Mouse (Mus musculus): ENCODE results near the gene Clec10a. TPM values are rescaled to one million over a fixed set of nuclear protein-coding genes. Genes with fewer than 3 reads are reported as not detected.
"Not testable (repeated sequence)": the region's sequence is repeated elsewhere in the genome, so short reads cannot be mapped to it uniquely, and the experiment has no call there.

The Clec10a gene
- polyA plus RNA-seq, 1 experiment from 2014 or later = 0.44 TPM

GRCm38 (mm10) chr11:70151072-70151471 lies 4.9 kb upstream of the Clec10a start:
- Histone ChIP-seq H3K9me3 (ENCODE audit: control insufficient read depth, low read length) (no peaks in the 10 kb centered on the region), H3K9ac (ENCODE audit: low read length) (no peak overlapping the region), H3K27me3 (ENCODE audit: control insufficient read depth, insufficient read depth, low read length) (no peaks in the 10 kb centered on the region), H3K36me3 (ENCODE audit: control insufficient read depth, insufficient read depth, low read length) (no peaks in the 10 kb centered on the region), H3K27ac (ENCODE audit: low read depth, low read length) (no peak overlapping the region), H3K4me3 (ENCODE audit: low read depth, low read length) (no peak overlapping the region), H3K4me2 (ENCODE audit: low read depth, low read length, severe bottlenecking) (no peak overlapping the region), H3K4me1 (replicated peaks; ENCODE audit: control insufficient read depth, insufficient read depth, low read length) (no peaks in the 10 kb centered on the region)
- ATAC-seq (replicated peaks; ENCODE audit: low FRiP score) = no peak
- 67% methylated on average over 3 of the region's 3 CpGs for WGBS
- no peak for DNase-seq (ENCODE audit: low spot score)

- DNase-seq (ENCODE audit: low spot score) (no peak), ATAC-seq (replicated peaks; ENCODE audit: low FRiP score) (no peak)
- Histone ChIP-seq H3K9me3 (ENCODE audit: control insufficient read depth, low read length) (no peaks in the 10 kb centered on the region), H3K27ac (ENCODE audit: low read depth, low read length) (no peak overlapping the region), H3K27me3 (ENCODE audit: control insufficient read depth, insufficient read depth, low read length) (no peaks in the 10 kb centered on the region), H3K4me1 (replicated peaks; ENCODE audit: control insufficient read depth, insufficient read depth, low read length) (no peaks in the 10 kb centered on the region), H3K4me3 (ENCODE audit: low read depth, low read length) (no peak overlapping the region), H3K4me2 (ENCODE audit: low read depth, low read length, severe bottlenecking) (no peak overlapping the region), H3K36me3 (ENCODE audit: control insufficient read depth, insufficient read depth, low read length) (no peaks in the 10 kb centered on the region), H3K9ac (ENCODE audit: low read length) (no peak overlapping the region)
- WGBS = 71% methylated on average over 3 of the region's 3 CpGs
These were observed 6.3 kb downstream of the Clec10a start for GRCm38 (mm10) chr11:70162336-70162735.

GRCm38 (mm10) chr11:70165972-70166921 lies 10.2 kb downstream of the Clec10a start:
- Histone ChIP-seq H3K4me1 (replicated peaks; ENCODE audit: control insufficient read depth, insufficient read depth, low read length) (no peaks in the 10 kb centered on the region), H3K4me3 (ENCODE audit: low read depth, low read length) (no peak overlapping the region), H3K36me3 (ENCODE audit: control insufficient read depth, insufficient read depth, low read length) (no peaks in the 10 kb centered on the region), H3K9ac (ENCODE audit: low read length) (no peak overlapping the region), H3K27me3 (ENCODE audit: control insufficient read depth, insufficient read depth, low read length) (no peaks in the 10 kb centered on the region), H3K27ac (ENCODE audit: low read depth, low read length) (no peak overlapping the region), H3K4me2 (ENCODE audit: low read depth, low read length, severe bottlenecking) (no peak overlapping the region), H3K9me3 (ENCODE audit: control insufficient read depth, low read length) (no peaks in the 10 kb centered on the region)
- DNase-seq (ENCODE audit: low spot score) (no peak), ATAC-seq (replicated peaks; ENCODE audit: low FRiP score) (no peak)
- 71% methylated on average over 16 of the region's 16 CpGs for WGBS

- H3K4me3 ChIP-seq (ENCODE audit: low read depth, low read length) = no peak overlapping the region
- H3K4me2 ChIP-seq (ENCODE audit: low read depth, low read length, severe bottlenecking) = no peak overlapping the region
- H3K36me3 ChIP-seq (ENCODE audit: control insufficient read depth, insufficient read depth, low read length) = no peaks in the 10 kb centered on the region
- no peaks in the 10 kb centered on the region for H3K4me1 ChIP-seq (replicated peaks; ENCODE audit: control insufficient read depth, insufficient read depth, low read length)
- no peak overlapping the region for H3K9ac ChIP-seq (ENCODE audit: low read length)
- no peaks in the 10 kb centered on the region for H3K9me3 ChIP-seq (ENCODE audit: control insufficient read depth, low read length)
- H3K27me3 ChIP-seq (ENCODE audit: control insufficient read depth, insufficient read depth, low read length) = no peaks in the 10 kb centered on the region
- ATAC-seq (replicated peaks; ENCODE audit: low FRiP score) (no peak), DNase-seq (ENCODE audit: low spot score) (no peak)
- no peak overlapping the region for H3K27ac ChIP-seq (ENCODE audit: low read depth, low read length)
- 65% methylated on average over 7 of the region's 7 CpGs for WGBS
These were observed 12.1 kb downstream of the Clec10a start for GRCm38 (mm10) chr11:70168136-70168535.

GRCm38 (mm10) chr11:70169471-70169870 lies 13.5 kb downstream of the Clec10a start:
- DNase-seq (ENCODE audit: low spot score); H3K36me3 ChIP-seq (ENCODE audit: control insufficient read depth, insufficient read depth, low read length); ATAC-seq (replicated peaks; ENCODE audit: low FRiP score); H3K9me3 ChIP-seq (ENCODE audit: control insufficient read depth, low read length); H3K27me3 ChIP-seq (ENCODE audit: control insufficient read depth, insufficient read depth, low read length); H3K4me2 ChIP-seq (ENCODE audit: low read depth, low read length, severe bottlenecking); H3K4me3 ChIP-seq (ENCODE audit: low read depth, low read length); H3K4me1 ChIP-seq (replicated peaks; ENCODE audit: control insufficient read depth, insufficient read depth, low read length); H3K9ac ChIP-seq (ENCODE audit: low read length); H3K27ac ChIP-seq (ENCODE audit: low read depth, low read length): not testable (repeated sequence)
- WGBS = 93% methylated on average over 7 of the region's 7 CpGs

GRCm38 (mm10) chr11:70170291-70170690 lies 14.3 kb downstream of the Clec10a start:
- H3K4me3 ChIP-seq (ENCODE audit: low read depth, low read length) = no peak overlapping the region
- H3K4me2 ChIP-seq (ENCODE audit: low read depth, low read length, severe bottlenecking) = no peak overlapping the region
- no peaks in the 10 kb centered on the region for H3K27me3 ChIP-seq (ENCODE audit: control insufficient read depth, insufficient read depth, low read length)
- no peak for DNase-seq (ENCODE audit: low spot score)
- ATAC-seq (replicated peaks; ENCODE audit: low FRiP score) = no peak
- no peaks in the 10 kb centered on the region for H3K9me3 ChIP-seq (ENCODE audit: control insufficient read depth, low read length)
- H3K36me3 ChIP-seq (ENCODE audit: control insufficient read depth, insufficient read depth, low read length) = no peaks in the 10 kb centered on the region
- H3K9ac ChIP-seq (ENCODE audit: low read length) = no peak overlapping the region
- no peaks in the 10 kb centered on the region for H3K4me1 ChIP-seq (replicated peaks; ENCODE audit: control insufficient read depth, insufficient read depth, low read length)
- WGBS = 83% methylated on average over 7 of the region's 7 CpGs
- H3K27ac ChIP-seq (ENCODE audit: low read depth, low read length) = no peak overlapping the region

GRCm38 (mm10) chr11:70171181-70171580 lies 15.2 kb downstream of the Clec10a start:
- 82% methylated on average over 7 of the region's 7 CpGs for WGBS
- Histone ChIP-seq H3K27ac (ENCODE audit: low read depth, low read length) (no peak overlapping the region), H3K27me3 (ENCODE audit: control insufficient read depth, insufficient read depth, low read length) (no peaks in the 10 kb centered on the region), H3K36me3 (ENCODE audit: control insufficient read depth, insufficient read depth, low read length) (no peaks in the 10 kb centered on the region), H3K4me1 (replicated peaks; ENCODE audit: control insufficient read depth, insufficient read depth, low read length) (no peaks in the 10 kb centered on the region), H3K4me2 (ENCODE audit: low read depth, low read length, severe bottlenecking) (no peak overlapping the region), H3K4me3 (ENCODE audit: low read depth, low read length) (no peak overlapping the region), H3K9me3 (ENCODE audit: control insufficient read depth, low read length) (no peaks in the 10 kb centered on the region), H3K9ac (ENCODE audit: low read length) (no peak overlapping the region)
- ATAC-seq (replicated peaks; ENCODE audit: low FRiP score) = no peak
- DNase-seq (ENCODE audit: low spot score) = no peak

GRCm38 (mm10) chr11:70171847-70172246 lies 15.8 kb downstream of the Clec10a start:
- no peak for ATAC-seq (replicated peaks; ENCODE audit: low FRiP score)
- WGBS = 56% methylated on average over 3 of the region's 3 CpGs
- Histone ChIP-seq H3K36me3 (ENCODE audit: control insufficient read depth, insufficient read depth, low read length) (no peaks in the 10 kb centered on the region), H3K4me1 (replicated peaks; ENCODE audit: control insufficient read depth, insufficient read depth, low read length) (no peaks in the 10 kb centered on the region), H3K27ac (ENCODE audit: low read depth, low read length) (no peak overlapping the region), H3K9me3 (ENCODE audit: control insufficient read depth, low read length) (no peaks in the 10 kb centered on the region), H3K27me3 (ENCODE audit: control insufficient read depth, insufficient read depth, low read length) (no peaks in the 10 kb centered on the region), H3K9ac (ENCODE audit: low read length) (no peak overlapping the region), H3K4me2 (ENCODE audit: low read depth, low read length, severe bottlenecking) (no peak overlapping the region), H3K4me3 (ENCODE audit: low read depth, low read length) (no peak overlapping the region)
- no peak for DNase-seq (ENCODE audit: low spot score)

- no peaks in the 10 kb centered on the region for H3K9me3 ChIP-seq (ENCODE audit: control insufficient read depth, low read length)
- no peak for ATAC-seq (replicated peaks; ENCODE audit: low FRiP score)
- H3K27ac ChIP-seq (ENCODE audit: low read depth, low read length) = no peak overlapping the region
- no peak overlapping the region for H3K4me2 ChIP-seq (ENCODE audit: low read depth, low read length, severe bottlenecking)
- WGBS = 55% methylated on average over 5 of the region's 5 CpGs
- H3K4me3 ChIP-seq (ENCODE audit: low read depth, low read length) = no peak overlapping the region
- H3K36me3 ChIP-seq (ENCODE audit: control insufficient read depth, insufficient read depth, low read length) = no peaks in the 10 kb centered on the region
- no peaks in the 10 kb centered on the region for H3K4me1 ChIP-seq (replicated peaks; ENCODE audit: control insufficient read depth, insufficient read depth, low read length)
- no peaks in the 10 kb centered on the region for H3K27me3 ChIP-seq (ENCODE audit: control insufficient read depth, insufficient read depth, low read length)
- no peak overlapping the region for H3K9ac ChIP-seq (ENCODE audit: low read length)
- peak; percentile 56 for DNase-seq (ENCODE audit: low spot score)
These were observed 16.3 kb downstream of the Clec10a start for GRCm38 (mm10) chr11:70172298-70172697.
